Mouse (Mus musculus) retina, postnatal 1 day (tissue): ENCODE results near the gene Foxred1.

ENCODE experiments used
- DNase-seq: peaks from one replicate; pipeline ENCODE4 v3.0.0-alpha.2; 2012

Gene Foxred1

GRCm38 (mm10) chr9:35210542-35211474, at the start of gene Foxred1:
Foxred1 (minus strand) TSS chr9:35211055.
- DNase-seq = peak; percentile 100

- no peak for DNase-seq
Observed at GRCm38 (mm10) chr9:35257365-35257764, 46.5 kb upstream of the Foxred1 start.

- DNase-seq = no peak
Observed at GRCm38 (mm10) chr9:35249476-35249875, 38.6 kb upstream of the Foxred1 start.

GRCm38 (mm10) chr9:35247405-35247804, 36.5 kb upstream of the Foxred1 start:
- DNase-seq = no peak

- DNase-seq = no peak
Observed at GRCm38 (mm10) chr9:35239734-35240133, 28.9 kb upstream of the Foxred1 start.

GRCm38 (mm10) chr9:35238915-35239571, 28.2 kb upstream of the Foxred1 start:
- DNase-seq = no peak

GRCm38 (mm10) chr9:35238371-35238770, 27.5 kb upstream of the Foxred1 start:
- DNase-seq = no peak

GRCm38 (mm10) chr9:35235996-35236395, 25.1 kb upstream of the Foxred1 start:
- no peak for DNase-seq

- no peak for DNase-seq
Observed at GRCm38 (mm10) chr9:35228671-35229070, 17.8 kb upstream of the Foxred1 start.

GRCm38 (mm10) chr9:35223466-35223865, 12.6 kb upstream of the Foxred1 start:
- no peak for DNase-seq

- DNase-seq = no peak
Observed at GRCm38 (mm10) chr9:35217963-35218362, 7.1 kb upstream of the Foxred1 start.

- DNase-seq = no peak
Observed at GRCm38 (mm10) chr9:35211573-35212511, 987 bp upstream of the Foxred1 start.

- no peak for DNase-seq
Observed at GRCm38 (mm10) chr9:35204421-35204820, 6.4 kb downstream of the Foxred1 start.

- DNase-seq = no peak
Observed at GRCm38 (mm10) chr9:35203536-35203935, 7.3 kb downstream of the Foxred1 start.

- DNase-seq = no peak
Observed at GRCm38 (mm10) chr9:35200529-35201060, 10.3 kb downstream of the Foxred1 start.

GRCm38 (mm10) chr9:35199772-35200471, 10.9 kb downstream of the Foxred1 start, which contains the start of the genes Srpr and Tirap:
Srpr (plus strand) TSS chr9:35200175.
Tirap (minus strand) TSS chr9:35200291.
- DNase-seq = peak; percentile 94

- no peak for DNase-seq
Observed at GRCm38 (mm10) chr9:35198945-35199771, 11.7 kb downstream of the Foxred1 start.

GRCm38 (mm10) chr9:35198351-35198750, 12.5 kb downstream of the Foxred1 start:
- DNase-seq = no peak

GRCm38 (mm10) chr9:35197625-35198024, 13.2 kb downstream of the Foxred1 start:
- DNase-seq = no peak

- DNase-seq = no peak
Observed at GRCm38 (mm10) chr9:35194048-35194447, 16.8 kb downstream of the Foxred1 start.
